Mouse (Mus musculus) erythroblast, embryonic 14.5 days (primary cell): Measurements from ENCODE around the gene Fam184a.

Experiments
- GATA1 ChIP-seq: IDR thresholded peaks from 2 replicates; pipeline ENCODE4 v1.6.1; 2012; ENCODE audit warnings: low read length, inconsistent platforms, mixed read lengths
- TAL1 ChIP-seq: IDR thresholded peaks from 3 replicates; pipeline ENCODE4 v1.6.1; 2012; ENCODE audit warnings: low read length, inconsistent platforms, mixed read lengths

GRCm38 (mm10) chr10:53735201-53735865 lies 15.6 kb downstream of the Fam184a start:
- TF ChIP-seq TAL1 (no peak), GATA1 (no peak)
